Mouse (Mus musculus): ENCODE data around the gene Naif1.

DNA sequence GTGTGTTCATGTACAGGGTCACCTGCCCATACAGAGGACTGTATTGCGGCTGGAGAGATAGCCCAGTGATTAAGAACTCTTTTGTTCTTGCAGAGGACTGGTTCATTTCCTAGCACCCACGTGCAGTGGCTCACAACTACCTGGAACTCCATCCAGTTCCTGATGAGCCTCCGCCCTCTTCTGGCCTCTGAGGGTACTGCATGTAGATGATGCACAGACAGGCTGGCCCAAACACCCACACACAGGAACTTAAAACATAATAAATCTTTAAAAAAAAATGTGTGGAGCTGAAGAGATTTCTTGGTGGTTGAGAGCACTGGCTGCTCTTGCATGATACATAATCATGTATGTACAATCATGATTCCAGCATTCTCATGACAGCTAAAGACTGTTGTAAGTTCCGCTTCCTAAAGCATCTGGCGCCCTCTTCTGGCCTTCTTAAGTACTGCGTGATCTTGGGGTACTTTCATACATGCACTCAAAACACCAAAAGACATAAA, 36.9 kb downstream of the Naif1 start:
- TF ChIP-seq CTCF (IDR thresholded peaks at IDR 0.05; ENCODE audit: borderline replicate concordance, insufficient read depth, low read depth, low read length) (peak; percentile 86), POLR2A (IDR thresholded peaks at IDR 0.05; ENCODE audit: borderline replicate concordance, insufficient read depth, low read length) (no peak)

Data from cerebellum, adult 2 months (tissue).